Mouse (Mus musculus): ENCODE measurements at regions not wholly inside any gene's neighbourhood (a gene's known extent, or its start where the extent isn't known, plus 50 kb on each side); places are given as distances from the start of the nearest gene placed in this dataset.
"Not testable (repeated sequence)": the region's sequence is repeated elsewhere in the genome, so short reads cannot be mapped to it uniquely, and the experiment has no call there.

GRCm38 (mm10) chr7:83392181-83392580, 192.5 kb upstream of the Tmc3 start:
- peaks cover 6 to 12% of the 10 kb centered on the region in 2 experiments for H3K4me1 ChIP-seq (ENCODE audit: control insufficient read depth in 2 of 2, insufficient read depth in 2 of 2, low read length in 2 of 2)
- ATAC-seq (ENCODE audit: insufficient number of reproducible peaks, insufficient read depth, low FRiP score, low read depth) = no peak
- H3K9ac ChIP-seq (ENCODE audit: low read length) = no peak overlapping the region
- no peak overlapping the region for H3K4me3 ChIP-seq (ENCODE audit: control insufficient read depth in 1 of 2, insufficient read depth in 1 of 2, low read depth in 1 of 2, low read length in 2 of 2)
- no peaks in the 10 kb centered on the region for H3K27me3 ChIP-seq (ENCODE audit: control insufficient read depth, insufficient read depth, low read length)
- H3K27ac ChIP-seq (replicated peaks in 1 of 2; ENCODE audit: control insufficient read depth in 1 of 2, insufficient read depth in 1 of 2, low read depth in 2 of 2, low read length in 2 of 2) = peak overlapping the region; percentile 27 to 53; a peak in 1 of 4 replicates
- H3K9me3 ChIP-seq (ENCODE audit: control insufficient read depth, low read length) = no peaks in the 10 kb centered on the region
- H3K36me3 ChIP-seq (ENCODE audit: control insufficient read depth, insufficient read depth, low read length) = no peaks in the 10 kb centered on the region
- WGBS = 86% methylated on average over 2 of the region's 2 CpGs
- no peak overlapping the region for H3K4me2 ChIP-seq (ENCODE audit: low read length)

- no peak overlapping the region for H3K27ac ChIP-seq (replicated peaks in 1 of 2; ENCODE audit: control insufficient read depth in 1 of 2, insufficient read depth in 1 of 2, low read depth in 2 of 2, low read length in 2 of 2)
- ATAC-seq (ENCODE audit: insufficient number of reproducible peaks, insufficient read depth, low FRiP score, low read depth) = no peak
Measured at GRCm38 (mm10) chr7:83392625-83393024, 192.1 kb upstream of the Tmc3 start.

GRCm38 (mm10) chr7:83394156-83394555, 190.6 kb upstream of the Tmc3 start:
- H3K9me3 ChIP-seq (ENCODE audit: control insufficient read depth, low read length) = no peaks in the 10 kb centered on the region
- H3K4me3 ChIP-seq (ENCODE audit: control insufficient read depth in 1 of 2, insufficient read depth in 1 of 2, low read depth in 1 of 2, low read length in 2 of 2) = no peak overlapping the region
- H3K9ac ChIP-seq (ENCODE audit: low read length) = no peak overlapping the region
- peaks cover 6 to 12% of the 10 kb centered on the region in 2 experiments for H3K4me1 ChIP-seq (ENCODE audit: control insufficient read depth in 2 of 2, insufficient read depth in 2 of 2, low read length in 2 of 2)
- no peak for ATAC-seq (ENCODE audit: insufficient number of reproducible peaks, insufficient read depth, low FRiP score, low read depth)
- no peaks in the 10 kb centered on the region for H3K27me3 ChIP-seq (ENCODE audit: control insufficient read depth, insufficient read depth, low read length)
- WGBS = 53% methylated on average over 2 of the region's 2 CpGs
- H3K36me3 ChIP-seq (ENCODE audit: control insufficient read depth, insufficient read depth, low read length) = no peaks in the 10 kb centered on the region
- H3K27ac ChIP-seq (replicated peaks in 1 of 2; ENCODE audit: control insufficient read depth in 1 of 2, insufficient read depth in 1 of 2, low read depth in 2 of 2, low read length in 2 of 2) = no peak overlapping the region
- no peak overlapping the region for H3K4me2 ChIP-seq (ENCODE audit: low read length)

More at GRCm38 (mm10) chr7:83392625-83393024, 192.1 kb upstream of the Tmc3 start:
- H3K4me2 ChIP-seq (ENCODE audit: low read length) = no peak overlapping the region
- H3K9ac ChIP-seq (ENCODE audit: low read length) = no peak overlapping the region
- H3K36me3 ChIP-seq (ENCODE audit: control insufficient read depth, insufficient read depth, low read length) = no peaks in the 10 kb centered on the region
- no peak overlapping the region for H3K4me3 ChIP-seq (ENCODE audit: control insufficient read depth in 1 of 2, insufficient read depth in 1 of 2, low read depth in 1 of 2, low read length in 2 of 2)
- H3K9me3 ChIP-seq (ENCODE audit: control insufficient read depth, low read length) = no peaks in the 10 kb centered on the region
- no peaks in the 10 kb centered on the region for H3K27me3 ChIP-seq (ENCODE audit: control insufficient read depth, insufficient read depth, low read length)
- H3K4me1 ChIP-seq (ENCODE audit: control insufficient read depth in 2 of 2, insufficient read depth in 2 of 2, low read length in 2 of 2) = peaks cover 6 to 12% of the 10 kb centered on the region in 2 experiments

- Histone ChIP-seq H3K27ac (replicated peaks in 1 of 2; ENCODE audit: control insufficient read depth in 1 of 2, insufficient read depth in 1 of 2, low read depth in 2 of 2, low read length in 2 of 2) (no peak overlapping the region), H3K9me3 (ENCODE audit: control insufficient read depth, low read length) (no peaks in the 10 kb centered on the region), H3K4me2 (ENCODE audit: low read length) (no peak overlapping the region), H3K36me3 (ENCODE audit: control insufficient read depth, insufficient read depth, low read length) (no peaks in the 10 kb centered on the region), H3K4me3 (ENCODE audit: control insufficient read depth in 1 of 2, insufficient read depth in 1 of 2, low read depth in 1 of 2, low read length in 2 of 2) (no peak overlapping the region), H3K27me3 (ENCODE audit: control insufficient read depth, insufficient read depth, low read length) (no peaks in the 10 kb centered on the region), H3K9ac (ENCODE audit: low read length) (no peak overlapping the region), H3K4me1 (ENCODE audit: control insufficient read depth in 2 of 2, insufficient read depth in 2 of 2, low read length in 2 of 2) (no peaks in the 10 kb centered on the region)
- no peak for ATAC-seq (ENCODE audit: insufficient number of reproducible peaks, insufficient read depth, low FRiP score, low read depth)
Measured at GRCm38 (mm10) chr7:83399668-83400067, 185.1 kb upstream of the Tmc3 start.

- WGBS = 83% methylated on average over 5 of the region's 5 CpGs
Measured at GRCm38 (mm10) chr7:83401001-83401400, 183.7 kb upstream of the Tmc3 start.

GRCm38 (mm10) chr7:83412745-83413144, 172.0 kb upstream of the Tmc3 start:
- H3K27ac ChIP-seq (replicated peaks in 1 of 2; ENCODE audit: control insufficient read depth in 1 of 2, insufficient read depth in 1 of 2, low read depth in 2 of 2, low read length in 2 of 2); H3K4me1 ChIP-seq (ENCODE audit: control insufficient read depth in 2 of 2, insufficient read depth in 2 of 2, low read length in 2 of 2); ATAC-seq (ENCODE audit: insufficient number of reproducible peaks, insufficient read depth, low FRiP score, low read depth); H3K9ac ChIP-seq (ENCODE audit: low read length); H3K27me3 ChIP-seq (ENCODE audit: control insufficient read depth, insufficient read depth, low read length); H3K4me3 ChIP-seq (ENCODE audit: control insufficient read depth in 1 of 2, insufficient read depth in 1 of 2, low read depth in 1 of 2, low read length in 2 of 2); H3K9me3 ChIP-seq (ENCODE audit: control insufficient read depth, low read length); H3K36me3 ChIP-seq (ENCODE audit: control insufficient read depth, insufficient read depth, low read length); H3K4me2 ChIP-seq (ENCODE audit: low read length): not testable (repeated sequence)
- WGBS = 83% methylated on average over 5 of the region's 5 CpGs

More at GRCm38 (mm10) chr7:83401001-83401400, 183.7 kb upstream of the Tmc3 start:
- no peaks in the 10 kb centered on the region for H3K27me3 ChIP-seq (ENCODE audit: control insufficient read depth, insufficient read depth, low read length)
- H3K4me2 ChIP-seq (ENCODE audit: low read length) = no peak overlapping the region
- H3K9ac ChIP-seq (ENCODE audit: low read length) = no peak overlapping the region
- no peak for ATAC-seq (ENCODE audit: insufficient number of reproducible peaks, insufficient read depth, low FRiP score, low read depth)
- no peak overlapping the region for H3K4me3 ChIP-seq (ENCODE audit: control insufficient read depth in 1 of 2, insufficient read depth in 1 of 2, low read depth in 1 of 2, low read length in 2 of 2)
- H3K36me3 ChIP-seq (ENCODE audit: control insufficient read depth, insufficient read depth, low read length) = no peaks in the 10 kb centered on the region
- no peak overlapping the region for H3K27ac ChIP-seq (replicated peaks in 1 of 2; ENCODE audit: control insufficient read depth in 1 of 2, insufficient read depth in 1 of 2, low read depth in 2 of 2, low read length in 2 of 2)
- H3K4me1 ChIP-seq (ENCODE audit: control insufficient read depth in 2 of 2, insufficient read depth in 2 of 2, low read length in 2 of 2) = no peaks in the 10 kb centered on the region
- H3K9me3 ChIP-seq (ENCODE audit: control insufficient read depth, low read length) = no peaks in the 10 kb centered on the region

- Histone ChIP-seq H3K27me3 (ENCODE audit: control insufficient read depth, insufficient read depth, low read length) (no peaks in the 10 kb centered on the region), H3K36me3 (ENCODE audit: control insufficient read depth, insufficient read depth, low read length) (no peaks in the 10 kb centered on the region), H3K4me2 (ENCODE audit: low read length) (no peak overlapping the region), H3K4me1 (ENCODE audit: control insufficient read depth in 2 of 2, insufficient read depth in 2 of 2, low read length in 2 of 2) (peaks cover 0 to 11% of the 10 kb centered on the region in 2 experiments; a peak in 2 of 4 replicates), H3K9me3 (ENCODE audit: control insufficient read depth, low read length) (no peaks in the 10 kb centered on the region), H3K4me3 (ENCODE audit: control insufficient read depth in 1 of 2, insufficient read depth in 1 of 2, low read depth in 1 of 2, low read length in 2 of 2) (no peak overlapping the region), H3K27ac (replicated peaks in 1 of 2; ENCODE audit: control insufficient read depth in 1 of 2, insufficient read depth in 1 of 2, low read depth in 2 of 2, low read length in 2 of 2) (no peak overlapping the region), H3K9ac (ENCODE audit: low read length) (no peak overlapping the region)
- WGBS = 48% methylated on average over 3 of the region's 3 CpGs
- ATAC-seq (ENCODE audit: insufficient number of reproducible peaks, insufficient read depth, low FRiP score, low read depth) = no peak
Measured at GRCm38 (mm10) chr7:83429929-83430556, 154.7 kb upstream of the Tmc3 start.

GRCm38 (mm10) chr7:83431094-83431493, 153.6 kb upstream of the Tmc3 start:
- H3K4me2 ChIP-seq (ENCODE audit: low read length) = no peak overlapping the region

More at GRCm38 (mm10) chr7:83431094-83431493, 153.6 kb upstream of the Tmc3 start:
- Histone ChIP-seq H3K27me3 (ENCODE audit: control insufficient read depth, insufficient read depth, low read length) (no peaks in the 10 kb centered on the region), H3K9ac (ENCODE audit: low read length) (no peak overlapping the region), H3K27ac (replicated peaks in 1 of 2; ENCODE audit: control insufficient read depth in 1 of 2, insufficient read depth in 1 of 2, low read depth in 2 of 2, low read length in 2 of 2) (no peak overlapping the region; a peak in 1 of 4 replicates), H3K36me3 (ENCODE audit: control insufficient read depth, insufficient read depth, low read length) (no peaks in the 10 kb centered on the region), H3K4me1 (ENCODE audit: control insufficient read depth in 2 of 2, insufficient read depth in 2 of 2, low read length in 2 of 2) (peaks cover 0 to 11% of the 10 kb centered on the region in 2 experiments; a peak in 2 of 4 replicates), H3K4me3 (ENCODE audit: control insufficient read depth in 1 of 2, insufficient read depth in 1 of 2, low read depth in 1 of 2, low read length in 2 of 2) (no peak overlapping the region), H3K9me3 (ENCODE audit: control insufficient read depth, low read length) (no peaks in the 10 kb centered on the region)
- WGBS = 35% methylated on average over 2 of the region's 2 CpGs
- no peak for ATAC-seq (ENCODE audit: insufficient number of reproducible peaks, insufficient read depth, low FRiP score, low read depth)
